Mouse (Mus musculus) neural tube, embryonic 11.5 days (tissue): Measurements from ENCODE around the gene Cript. TPM values are rescaled to one million over a fixed set of nuclear protein-coding genes. Genes with fewer than 3 reads are reported as not detected.
"Not testable (repeated sequence)": the region's sequence is repeated elsewhere in the genome, so short reads cannot be mapped to it uniquely, and the experiment has no call there.

Experiments
- ATAC-seq: fragments of 200-750 bp; cut with Nextera tagmentation; 2 replicates; pipeline ENCODE4 v1.8.0; 2017; ENCODE audit warnings: moderate number of reproducible peaks, mild to moderate bottlenecking, moderate TSS enrichment, moderate library complexity; ENCODE audit not compliant: insufficient read depth, low FRiP score, low TSS enrichment
- DNase-seq: peaks from one replicate; pipeline ENCODE4 v3.0.0-alpha.2; 2015; ENCODE audit warnings: low spot score
- H3K27ac ChIP-seq: fragments of 300-500 bp; sonication (generic); 2 replicates; pipeline ENCODE4 v1.5.1; 2014; ENCODE audit warnings: low read depth, mild to moderate bottlenecking, low read length
- H3K27me3 ChIP-seq: fragments of 300-500 bp; sonication (generic); 2 replicates; pipeline ENCODE4 v1.6.1; 2014; ENCODE audit warnings: mild to moderate bottlenecking, low read length, mixed read lengths; ENCODE audit not compliant: control insufficient read depth, insufficient read depth
- H3K36me3 ChIP-seq: fragments of 300-500 bp; sonication (generic); 2 replicates; pipeline ENCODE4 v1.6.1; 2014; ENCODE audit warnings: mild to moderate bottlenecking, low read length, moderate library complexity, mixed read lengths; ENCODE audit not compliant: control insufficient read depth, insufficient read depth
- H3K4me1 ChIP-seq: fragments of 300-500 bp; sonication (generic); 2 replicates; pipeline ENCODE4 v1.6.1; 2014; ENCODE audit warnings: low read length, mixed read lengths; ENCODE audit not compliant: control insufficient read depth, insufficient read depth
- H3K4me2 ChIP-seq: fragments of 300-500 bp; sonication (generic); 2 replicates; pipeline ENCODE4 v1.6.1; 2014; ENCODE audit warnings: low read depth, mild to moderate bottlenecking, moderate library complexity
- H3K4me3 ChIP-seq: fragments of 300-500 bp; sonication (generic); 2 replicates; pipeline ENCODE4 v1.5.1; 2014; ENCODE audit warnings: low read depth, low read length
- H3K9ac ChIP-seq: fragments of 300-500 bp; sonication (generic); 2 replicates; pipeline ENCODE4 v1.6.1; 2014; ENCODE audit warnings: mild to moderate bottlenecking, low read length
- H3K9me3 ChIP-seq: fragments of 300-500 bp; sonication (generic); 2 replicates; pipeline ENCODE4 v1.6.1; 2016; ENCODE audit warnings: low read length; ENCODE audit not compliant: control insufficient read depth
- whole genome bisulfite sequencing: fragments of 180-500 bp; shearing (Covaris S2); extraction: QIAGEN DNeasy Blood & Tissue Kit; methylation state at CpG from one replicate; pipeline ENCODE4 v1.1.7; 2014; 5-methylcytosine and 5-hydroxymethylcytosine counted together
- polyA plus RNA-seq: library from polyadenylated mRNA; unstranded; fragments of >200 nt; fragmentation: Nextera tagmentation; extraction: Ambion mirVana; gene quantifications from 2 replicates; pipeline ENCODE4 v1.2.1, GENCODE M21; 2014

Gene Cript
- polyA plus RNA-seq, 1 experiment from 2014 or later: 180 TPM

DNA sequence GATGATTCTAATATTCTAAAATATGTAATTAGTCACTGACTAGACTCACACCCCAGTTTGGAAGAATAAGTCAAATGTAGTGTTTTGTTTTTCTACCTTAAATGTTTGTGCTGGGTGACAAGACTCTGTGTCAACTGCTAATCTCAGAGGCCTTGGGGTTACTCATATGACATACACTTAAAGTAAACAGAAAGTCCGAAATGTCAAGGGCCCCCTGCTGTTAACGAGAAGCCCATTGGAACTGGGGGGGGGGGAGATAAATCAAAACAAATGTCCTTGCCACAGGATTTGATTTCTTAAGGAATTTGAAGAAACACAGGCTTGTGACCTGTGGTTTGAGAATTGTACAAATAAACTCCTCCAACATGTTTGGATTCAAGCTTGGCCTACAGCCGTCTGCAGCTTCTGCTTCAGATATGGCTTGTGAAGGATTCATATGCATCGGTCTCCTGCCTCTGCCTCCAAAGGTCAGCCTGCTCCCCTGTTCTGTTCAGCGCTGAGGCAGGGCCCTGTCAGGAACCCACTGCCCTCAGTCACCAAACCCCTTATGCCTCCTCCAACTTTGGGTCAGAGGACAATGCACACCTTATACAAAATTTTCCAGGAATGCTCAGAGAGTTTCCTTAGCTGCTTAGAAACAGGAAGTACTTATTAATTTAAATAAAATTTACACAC, 47.6 kb downstream of the Cript start:
- Histone ChIP-seq H3K9me3 (no peaks in the 10 kb centered on the region), H3K27me3 (no peaks in the 10 kb centered on the region), H3K9ac (no peak overlapping the region), H3K4me3 (no peak overlapping the region), H3K36me3 (no peaks in the 10 kb centered on the region), H3K27ac (no peak overlapping the region), H3K4me1 (no peaks in the 10 kb centered on the region), H3K4me2 (no peak overlapping the region)
- ATAC-seq (no peak), DNase-seq (no peak)
- 75% methylated on average over 5 of the region's 5 CpGs for whole genome bisulfite sequencing

DNA sequence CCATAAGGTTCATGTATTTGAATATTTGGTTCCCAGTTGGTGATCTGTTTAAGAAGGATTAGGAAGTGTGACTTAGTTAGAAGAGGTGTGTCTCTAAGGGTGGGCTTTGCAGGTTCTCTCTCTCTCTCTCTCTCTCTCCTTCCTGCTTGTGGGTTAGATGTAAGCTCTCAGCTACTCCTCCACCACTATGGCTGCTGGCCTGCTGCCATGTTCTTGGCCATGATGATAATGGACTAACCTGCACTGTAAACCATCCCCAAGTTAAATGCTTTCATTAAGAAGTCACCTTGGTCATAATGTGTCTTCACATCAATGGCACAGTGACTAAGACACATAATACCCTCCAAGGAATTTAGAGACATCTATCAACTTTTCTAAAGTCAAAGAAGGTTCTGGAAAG, 48.1 kb downstream of the Cript start:
- Histone ChIP-seq H3K9ac (no peak overlapping the region), H3K4me2 (no peak overlapping the region), H3K4me1 (no peaks in the 10 kb centered on the region), H3K27ac (no peak overlapping the region), H3K36me3 (no peaks in the 10 kb centered on the region), H3K4me3 (no peak overlapping the region), H3K27me3 (no peaks in the 10 kb centered on the region), H3K9me3 (no peaks in the 10 kb centered on the region)
- ATAC-seq (no peak), DNase-seq (no peak)

DNA sequence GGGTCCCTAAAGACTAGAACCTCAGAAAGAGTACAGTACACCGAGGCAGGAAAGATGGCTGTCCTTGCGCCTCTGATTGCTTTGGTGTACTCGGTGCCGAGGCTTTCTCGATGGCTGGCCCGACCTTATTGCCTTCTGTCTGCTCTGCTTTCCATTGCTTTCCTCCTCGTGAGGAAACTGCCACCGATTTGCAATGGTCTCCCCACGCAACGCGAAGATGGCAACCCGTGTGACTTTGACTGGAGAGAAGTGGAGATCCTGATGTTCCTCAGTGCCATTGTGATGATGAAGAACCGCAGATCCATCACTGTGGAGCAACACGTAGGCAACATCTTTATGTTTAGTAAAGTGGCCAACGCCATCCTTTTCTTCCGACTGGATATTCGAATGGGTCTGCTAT, 52.9 kb downstream of the Cript start:
- H3K4me3 ChIP-seq, H3K36me3 ChIP-seq, DNase-seq, H3K27me3 ChIP-seq, H3K9me3 ChIP-seq, ATAC-seq, H3K9ac ChIP-seq, H3K27ac ChIP-seq, H3K4me2 ChIP-seq, H3K4me1 ChIP-seq: not testable (repeated sequence)
- 95% methylated on average over 17 of the region's 17 CpGs for WGBS

DNA sequence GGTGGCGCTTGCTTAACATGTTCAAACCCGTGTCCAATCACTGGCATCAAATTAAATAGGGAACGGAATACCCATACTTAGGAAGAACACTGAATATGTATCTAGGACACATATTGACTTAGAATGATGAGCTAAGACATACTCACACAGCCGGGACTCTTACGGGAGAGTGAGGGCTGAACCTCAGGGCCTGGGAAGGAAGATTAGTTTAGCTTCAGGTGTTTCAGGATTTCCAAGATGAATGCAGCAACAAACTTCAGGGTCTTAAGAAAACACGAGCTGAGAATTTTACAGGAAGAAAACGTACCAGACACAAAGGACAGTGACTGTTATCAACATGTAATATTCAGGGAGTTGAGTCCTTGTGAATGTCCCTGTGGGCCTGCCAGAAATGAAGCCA, 55.4 kb downstream of the Cript start:
- 88% methylated on average over 7 of the region's 7 CpGs for WGBS
- ATAC-seq (no peak), DNase-seq (no peak)
- H3K9me3 ChIP-seq: no peaks in the 10 kb centered on the region
- H3K4me2 ChIP-seq: no peak overlapping the region
- no peak overlapping the region for H3K27ac ChIP-seq
- H3K36me3 ChIP-seq: no peaks in the 10 kb centered on the region
- no peak overlapping the region for H3K9ac ChIP-seq
- H3K4me1 ChIP-seq: no peaks in the 10 kb centered on the region
- H3K4me3 ChIP-seq: no peak overlapping the region
- no peaks in the 10 kb centered on the region for H3K27me3 ChIP-seq

DNA sequence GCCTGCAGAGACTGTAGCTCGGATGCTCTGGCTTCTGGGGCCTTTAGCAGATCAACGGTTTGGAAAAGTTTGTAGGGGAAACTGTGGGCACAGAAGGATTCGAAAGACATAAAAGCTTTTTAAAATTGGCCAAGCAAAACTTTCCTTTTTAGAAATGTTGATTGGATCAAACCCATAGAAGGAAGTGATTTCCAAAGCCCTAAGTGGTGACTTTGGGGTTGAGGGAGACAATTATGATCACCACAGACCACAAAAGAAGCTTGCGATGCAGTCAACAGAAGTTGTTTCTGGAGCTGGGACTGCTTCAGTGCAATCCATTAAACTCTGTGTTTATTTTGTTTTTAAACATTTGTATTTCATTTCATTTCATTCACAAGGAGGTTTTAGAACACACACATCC, 57.2 kb downstream of the Cript start:
- no peak overlapping the region for H3K4me2 ChIP-seq
- WGBS: 91% methylated on average over 4 of the region's 4 CpGs
- ATAC-seq: no peak
- H3K27me3 ChIP-seq: no peaks in the 10 kb centered on the region
- H3K4me1 ChIP-seq: no peaks in the 10 kb centered on the region
- H3K36me3 ChIP-seq: no peaks in the 10 kb centered on the region
- no peak overlapping the region for H3K9ac ChIP-seq
- no peak for DNase-seq
- H3K27ac ChIP-seq: no peak overlapping the region
- H3K9me3 ChIP-seq: no peaks in the 10 kb centered on the region
- no peak overlapping the region for H3K4me3 ChIP-seq

DNA sequence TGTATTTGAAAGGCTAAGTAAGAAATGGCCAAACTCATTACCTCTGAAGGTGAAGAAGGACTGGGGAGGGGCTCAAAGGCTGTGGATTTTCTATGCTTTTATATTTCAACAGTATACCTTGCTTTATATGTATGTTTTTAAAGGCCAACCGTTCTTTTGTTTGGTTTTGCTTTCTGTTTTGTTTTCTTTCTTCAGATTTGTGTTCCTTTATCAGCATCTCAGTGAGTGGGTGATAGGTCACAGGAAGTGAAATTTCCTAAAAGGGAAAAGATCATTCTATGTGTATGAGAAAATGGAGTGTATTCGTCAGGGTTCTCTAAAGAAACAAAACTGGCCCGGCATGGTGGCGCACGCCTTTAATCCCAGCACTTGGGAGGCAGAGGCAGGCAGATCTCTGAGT, 58.3 kb downstream of the Cript start:
- WGBS: 87% methylated on average over 5 of the region's 5 CpGs
- ATAC-seq (no peak), DNase-seq (no peak)
- H3K4me2 ChIP-seq: no peak overlapping the region
- no peaks in the 10 kb centered on the region for H3K4me1 ChIP-seq
- H3K9me3 ChIP-seq: no peaks in the 10 kb centered on the region
- H3K4me3 ChIP-seq: no peak overlapping the region
- H3K36me3 ChIP-seq: no peaks in the 10 kb centered on the region
- no peak overlapping the region for H3K9ac ChIP-seq
- H3K27me3 ChIP-seq: no peaks in the 10 kb centered on the region
- H3K27ac ChIP-seq: no peak overlapping the region

Other genes with a start within 250 kb of the Cript start
- not detected in 2 replicates for gene Tmem247, start 108.2 kb upstream of the Cript start, polyA plus RNA-seq
- gene Atp6v1e2, start 77.7 kb upstream of the Cript start, polyA plus RNA-seq: not detected in 2 replicates
- gene Rhoq, start 62.5 kb upstream of the Cript start, polyA plus RNA-seq: 12.2 and 13.8 TPM in 2 replicates
- 39.2 and 42.0 TPM in 2 replicates for gene Pigf, start 144 bp upstream of the Cript start, polyA plus RNA-seq
- gene Socs5, start 82.1 kb downstream of the Cript start, polyA plus RNA-seq: 15.4 and 16.8 TPM in 2 replicates
- gene Mcfd2, start 240.4 kb downstream of the Cript start, polyA plus RNA-seq: 74.1 and 79.4 TPM in 2 replicates